Mouse (Mus musculus) embryonic facial prominence, embryonic 10.5 days (tissue): ENCODE measurements around the gene Olfr427. TPM values are rescaled to one million over a fixed set of nuclear protein-coding genes. Genes with fewer than 3 reads are reported as not detected.
"Not testable (repeated sequence)": the region's sequence is repeated elsewhere in the genome, so short reads cannot be mapped to it uniquely, and the experiment has no call there.

Experiments used
- DNase-seq: peaks from one replicate; pipeline ENCODE4 v3.0.0-alpha.2; 2017; ENCODE audit warnings: low spot score
- H3K27ac ChIP-seq: fragments of 300-500 bp; sonication (generic); replicated peaks from 2 replicates; pipeline ENCODE4 v1.5.1; 2016; ENCODE audit warnings: mild to moderate bottlenecking
- H3K27me3 ChIP-seq: fragments of 300-500 bp; sonication (generic); replicated peaks from 2 replicates; pipeline ENCODE4 v1.6.1; 2016; ENCODE audit warnings: low read depth, mild to moderate bottlenecking; ENCODE audit not compliant: poor library complexity, severe bottlenecking
- H3K36me3 ChIP-seq: fragments of 300-500 bp; sonication (generic); replicated peaks from 2 replicates; pipeline ENCODE4 v1.6.1; 2016; ENCODE audit warnings: mild to moderate bottlenecking, moderate library complexity
- H3K4me1 ChIP-seq: fragments of 300-500 bp; sonication (generic); 2 replicates; pipeline ENCODE4 v1.6.1; 2016
- H3K4me3 ChIP-seq: fragments of 300-500 bp; sonication (generic); 2 replicates; pipeline ENCODE4 v1.5.1; 2016; ENCODE audit warnings: mild to moderate bottlenecking, moderate library complexity
- H3K9me3 ChIP-seq: fragments of 300-500 bp; sonication (generic); 2 replicates; pipeline ENCODE4 v1.6.1; 2016; ENCODE audit warnings: mild to moderate bottlenecking
- WGBS: fragments of 180-500 bp; shearing (Covaris S2); methylation state at CpG from one replicate; pipeline ENCODE4 v1.1.7; 2016; 5-methylcytosine and 5-hydroxymethylcytosine counted together
- polyA plus RNA-seq: library from polyadenylated mRNA; unstranded; fragments of >200 nt; fragmentation: Nextera tagmentation; extraction: Ambion mirVana; gene quantifications from 2 replicates; pipeline ENCODE4 v1.2.1, GENCODE M21; 2016

Gene Olfr427
- not detected in 2 replicates for polyA plus RNA-seq

- no peaks in the 10 kb centered on the region for H3K4me1 ChIP-seq
- WGBS = 85% methylated on average over 1 of the region's 1 CpGs
- H3K9me3 ChIP-seq = no peaks in the 10 kb centered on the region
- no peak for DNase-seq
- H3K36me3 ChIP-seq = no peaks in the 10 kb centered on the region
- no peak within 1 kb of the TSS for H3K4me3 ChIP-seq
- H3K27me3 ChIP-seq = no peaks in the 10 kb centered on the region
- no peak within 1 kb of the TSS for H3K27ac ChIP-seq
These were observed at the start of gene Olfr427 for GRCm38 (mm10) chr1:174096591-174096990. Olfr427 (plus strand) TSS chr1:174096891.

GRCm38 (mm10) chr1:174048227-174048626 lies 48.5 kb upstream of the Olfr427 start:
- not testable (repeated sequence) for H3K9me3 ChIP-seq, H3K36me3 ChIP-seq, H3K4me3 ChIP-seq, H3K27me3 ChIP-seq, H3K27ac ChIP-seq, H3K4me1 ChIP-seq, DNase-seq
- 87% methylated on average over 6 of the region's 6 CpGs for WGBS

- H3K9me3 ChIP-seq = no peaks in the 10 kb centered on the region
- WGBS = 72% methylated on average over 2 of the region's 2 CpGs
- no peak within 1 kb of the TSS for H3K4me3 ChIP-seq
- no peaks in the 10 kb centered on the region for H3K36me3 ChIP-seq
- H3K27me3 ChIP-seq = no peaks in the 10 kb centered on the region
- H3K4me1 ChIP-seq = no peaks in the 10 kb centered on the region
- H3K27ac ChIP-seq = no peak within 1 kb of the TSS
- no peak for DNase-seq
These were observed 47.8 kb upstream of the Olfr427 start, which contains the start of gene Olfr432 for GRCm38 (mm10) chr1:174048893-174049292. Olfr432 (plus strand) TSS chr1:174049205.

- not testable (repeated sequence) for H3K9me3 ChIP-seq, H3K27me3 ChIP-seq, H3K36me3 ChIP-seq, H3K4me1 ChIP-seq, DNase-seq, H3K4me3 ChIP-seq, H3K27ac ChIP-seq
- 82% methylated on average over 4 of the region's 4 CpGs for WGBS
These were observed 47.3 kb upstream of the Olfr427 start for GRCm38 (mm10) chr1:174049357-174049756.

- Histone ChIP-seq H3K36me3 (no peaks in the 10 kb centered on the region), H3K27ac (no peak overlapping the region), H3K27me3 (no peaks in the 10 kb centered on the region), H3K9me3 (no peaks in the 10 kb centered on the region), H3K4me1 (no peaks in the 10 kb centered on the region), H3K4me3 (no peak overlapping the region)
- WGBS = 88% methylated on average over 4 of the region's 4 CpGs
- DNase-seq = no peak
These were observed 46.2 kb upstream of the Olfr427 start for GRCm38 (mm10) chr1:174050532-174050931.

- Histone ChIP-seq H3K27ac (no peak overlapping the region), H3K36me3 (no peaks in the 10 kb centered on the region), H3K4me3 (no peak overlapping the region), H3K4me1 (no peaks in the 10 kb centered on the region), H3K27me3 (no peaks in the 10 kb centered on the region), H3K9me3 (no peaks in the 10 kb centered on the region)
- DNase-seq = no peak
- 84% methylated on average over 4 of the region's 4 CpGs for WGBS
These were observed 45.2 kb upstream of the Olfr427 start for GRCm38 (mm10) chr1:174051515-174051914.

- no peaks in the 10 kb centered on the region for H3K36me3 ChIP-seq
- no peaks in the 10 kb centered on the region for H3K9me3 ChIP-seq
- no peaks in the 10 kb centered on the region for H3K4me1 ChIP-seq
- no peak for DNase-seq
- H3K4me3 ChIP-seq = no peak overlapping the region
- no peaks in the 10 kb centered on the region for H3K27me3 ChIP-seq
- WGBS = 85% methylated on average over 5 of the region's 5 CpGs
- H3K27ac ChIP-seq = no peak overlapping the region
These were observed 44.7 kb upstream of the Olfr427 start for GRCm38 (mm10) chr1:174051931-174052536.

GRCm38 (mm10) chr1:174052981-174053380 lies 43.7 kb upstream of the Olfr427 start:
- no peaks in the 10 kb centered on the region for H3K9me3 ChIP-seq
- DNase-seq = no peak
- no peaks in the 10 kb centered on the region for H3K4me1 ChIP-seq
- no peaks in the 10 kb centered on the region for H3K36me3 ChIP-seq
- no peak overlapping the region for H3K27ac ChIP-seq
- 89% methylated on average over 3 of the region's 3 CpGs for WGBS
- H3K27me3 ChIP-seq = no peaks in the 10 kb centered on the region
- H3K4me3 ChIP-seq = no peak overlapping the region

GRCm38 (mm10) chr1:174055248-174055647 lies 41.4 kb upstream of the Olfr427 start:
- 84% methylated on average over 2 of the region's 2 CpGs for WGBS
- Histone ChIP-seq H3K27me3 (no peaks in the 10 kb centered on the region), H3K9me3 (no peaks in the 10 kb centered on the region), H3K36me3 (no peaks in the 10 kb centered on the region), H3K4me1 (no peaks in the 10 kb centered on the region), H3K27ac (no peak overlapping the region), H3K4me3 (no peak overlapping the region)
- DNase-seq = no peak

- H3K4me1 ChIP-seq = no peaks in the 10 kb centered on the region
These were observed 30.4 kb upstream of the Olfr427 start, which contains the start of gene Olfr430 for GRCm38 (mm10) chr1:174066305-174066704. Olfr430 (plus strand) TSS chr1:174066605.

GRCm38 (mm10) chr1:174084031-174084430 lies 12.7 kb upstream of the Olfr427 start, which contains the start of gene Olfr429:
Olfr429 (plus strand) TSS chr1:174084331.
- Histone ChIP-seq H3K9me3 (no peaks in the 10 kb centered on the region), H3K4me1 (no peaks in the 10 kb centered on the region), H3K27me3 (no peaks in the 10 kb centered on the region), H3K36me3 (no peaks in the 10 kb centered on the region), H3K4me3 (no peak within 1 kb of the TSS), H3K27ac (no peak within 1 kb of the TSS)
- no peak for DNase-seq
- 88% methylated on average over 2 of the region's 2 CpGs for WGBS

More at GRCm38 (mm10) chr1:174066305-174066704, 30.4 kb upstream of the Olfr427 start, which contains the start of gene Olfr430:
- Histone ChIP-seq H3K36me3 (no peaks in the 10 kb centered on the region), H3K27me3 (no peaks in the 10 kb centered on the region), H3K27ac (no peak within 1 kb of the TSS), H3K9me3 (no peaks in the 10 kb centered on the region), H3K4me3 (no peak within 1 kb of the TSS)
- 89% methylated on average over 3 of the region's 3 CpGs for WGBS
- no peak for DNase-seq

GRCm38 (mm10) chr1:174103735-174104134 lies 7.0 kb downstream of the Olfr427 start:
- H3K27ac ChIP-seq = no peak overlapping the region
- DNase-seq = no peak
- 66% methylated on average over 2 of the region's 2 CpGs for WGBS
- no peaks in the 10 kb centered on the region for H3K36me3 ChIP-seq
- H3K9me3 ChIP-seq = no peaks in the 10 kb centered on the region
- no peaks in the 10 kb centered on the region for H3K4me1 ChIP-seq
- no peak overlapping the region for H3K4me3 ChIP-seq
- no peaks in the 10 kb centered on the region for H3K27me3 ChIP-seq

- H3K9me3 ChIP-seq = no peaks in the 10 kb centered on the region
- H3K27ac ChIP-seq = no peak within 1 kb of the TSS
- no peak for DNase-seq
- no peak within 1 kb of the TSS for H3K4me3 ChIP-seq
- H3K36me3 ChIP-seq = no peaks in the 10 kb centered on the region
- H3K27me3 ChIP-seq = no peaks in the 10 kb centered on the region
- WGBS = 49% methylated on average over 2 of the region's 2 CpGs
- no peaks in the 10 kb centered on the region for H3K4me1 ChIP-seq
These were observed 24.4 kb downstream of the Olfr427 start, which contains the start of gene Olfr231 for GRCm38 (mm10) chr1:174121062-174121461. Olfr231 (minus strand) TSS chr1:174121162.
